Mouse (Mus musculus) MEL-GATA-1-ER (cell line): ENCODE data around the gene Msi2.

Source experiments
- DNase-seq: peaks from one replicate; pipeline ENCODE4 v3.0.0-alpha.2; 2012; ENCODE audit warnings: low read depth; ENCODE audit errors: extremely low read depth

The Msi2 gene

DNA sequence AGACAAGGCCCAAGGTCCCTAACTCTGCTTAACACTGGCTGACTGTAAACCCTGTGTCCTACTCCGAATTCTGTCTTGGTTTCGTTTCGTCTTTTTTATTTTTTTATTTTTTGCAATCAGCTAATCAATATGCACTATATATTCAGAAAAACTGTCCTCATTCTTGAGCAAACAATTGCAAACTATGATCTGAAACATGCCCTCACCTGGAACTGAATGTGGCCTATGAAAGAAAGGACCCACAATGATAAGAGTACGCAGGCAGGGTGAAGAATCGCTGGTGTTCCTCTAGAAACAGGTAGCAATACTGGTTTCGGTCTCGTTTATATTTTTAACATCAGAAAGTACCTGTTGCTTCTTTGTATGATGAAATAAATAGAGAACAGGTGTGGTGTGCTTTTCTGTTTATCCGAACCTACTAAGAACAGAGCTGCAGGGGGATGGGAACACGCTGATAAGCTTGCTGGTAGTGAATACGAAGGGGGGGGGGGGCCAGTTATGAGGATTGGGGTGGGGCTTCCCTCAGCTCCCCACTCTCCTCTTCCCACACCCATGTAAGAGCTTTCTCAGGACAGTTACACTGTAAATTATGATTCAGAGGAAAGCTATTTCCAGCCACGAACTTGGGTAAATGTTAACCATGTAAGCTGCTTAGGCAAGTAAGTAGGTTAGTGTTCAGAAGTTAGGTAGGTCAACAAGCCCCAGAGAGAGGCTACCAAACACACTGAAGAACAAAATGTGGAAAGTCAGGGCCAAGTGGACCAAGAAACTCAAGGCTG is 103.6 kb downstream of the Msi2 start:
- no peak for DNase-seq

DNA sequence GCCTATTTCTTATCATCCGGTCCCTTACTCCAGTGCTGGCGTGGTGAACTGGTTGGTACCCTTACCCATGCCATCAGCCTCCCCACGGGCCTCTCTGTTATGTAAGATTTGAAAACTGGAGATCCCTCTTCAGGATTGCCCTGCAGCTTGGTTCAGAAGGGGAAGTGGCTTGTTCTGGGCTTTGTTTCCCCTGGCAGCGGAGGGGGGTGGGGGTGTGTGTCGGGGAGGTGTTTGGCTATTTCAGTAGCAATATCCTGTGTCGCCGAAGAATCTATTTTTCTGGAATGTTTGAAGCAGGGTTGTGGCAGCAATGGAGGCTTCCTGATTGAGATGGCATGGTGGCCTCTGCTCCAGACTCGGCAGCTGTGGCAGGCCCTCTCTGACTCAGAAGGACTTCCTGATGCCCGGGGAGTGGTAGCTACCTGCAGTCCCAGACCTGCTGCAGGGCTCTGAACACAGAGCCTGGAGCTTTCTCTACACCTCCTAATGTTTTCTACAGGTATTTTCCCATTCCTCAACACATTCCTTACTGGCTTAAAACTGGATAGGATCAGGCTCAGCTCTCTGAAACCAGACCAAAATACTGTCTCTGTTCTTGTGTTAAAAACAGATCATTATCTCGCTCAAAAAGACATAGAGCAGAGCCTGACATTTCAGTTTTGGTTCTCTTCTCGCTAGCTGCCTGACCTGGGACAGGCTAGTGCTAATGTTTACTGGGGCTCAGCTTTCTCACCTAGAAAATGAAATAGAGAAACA is 104.4 kb downstream of the Msi2 start:
- no peak for DNase-seq

DNA sequence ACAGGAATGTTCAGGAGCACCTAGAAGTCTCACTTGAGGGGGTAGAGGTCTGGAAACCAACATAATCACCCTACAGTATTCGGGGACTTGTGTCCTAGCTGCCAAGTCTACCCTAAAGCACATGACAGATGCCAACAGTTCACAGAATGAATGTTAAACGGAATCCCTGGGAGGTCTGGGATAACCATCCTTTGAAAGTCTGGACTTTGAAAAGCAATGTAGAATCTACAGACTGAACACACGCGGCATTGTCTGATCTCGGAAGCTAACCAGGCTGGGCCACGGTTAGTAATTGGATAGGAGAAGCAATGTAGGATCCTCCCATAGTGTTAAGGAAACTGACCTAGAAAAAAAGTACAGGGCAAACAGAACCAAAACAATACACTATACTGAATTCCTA is 105.3 kb downstream of the Msi2 start:
- no peak for DNase-seq

DNA sequence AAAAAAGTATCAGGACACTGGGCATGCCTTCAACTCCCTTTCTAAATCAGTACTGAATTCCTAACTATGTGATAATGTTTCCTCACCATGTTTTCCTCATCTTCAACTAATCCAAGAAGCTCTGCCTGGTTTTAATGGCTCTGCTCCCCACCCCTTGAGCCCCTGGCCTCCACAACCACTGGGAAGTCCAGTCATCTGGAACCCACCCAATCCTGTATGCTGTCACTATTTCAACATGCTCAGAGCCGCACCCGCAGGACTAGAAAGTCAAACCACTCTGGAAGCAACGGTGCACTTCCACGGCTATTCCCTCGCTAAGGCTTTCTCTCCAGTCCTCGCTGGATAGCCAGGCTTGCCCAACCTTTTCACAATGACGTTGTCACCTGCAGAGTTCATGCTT is 106.2 kb downstream of the Msi2 start:
- no peak for DNase-seq

DNA sequence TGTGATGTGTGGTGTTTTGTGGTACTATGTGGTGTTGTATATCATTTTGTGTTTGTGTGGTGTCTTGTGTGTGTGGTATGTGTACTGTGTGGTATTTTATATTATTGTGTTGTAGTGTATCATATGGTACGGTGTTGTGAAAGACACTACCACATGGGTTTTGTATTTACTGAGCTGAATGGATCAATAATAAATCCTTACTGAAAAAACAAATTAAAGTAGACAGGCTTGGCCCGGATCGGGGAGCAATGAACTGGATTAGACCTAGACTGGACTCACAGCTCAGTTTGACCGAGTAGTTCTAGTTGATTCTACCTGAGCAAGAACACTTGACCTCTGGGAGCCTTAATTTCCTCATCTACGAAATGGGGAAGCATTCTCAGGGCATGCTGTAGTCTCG is 107.5 kb downstream of the Msi2 start:
- DNase-seq = no peak

DNA sequence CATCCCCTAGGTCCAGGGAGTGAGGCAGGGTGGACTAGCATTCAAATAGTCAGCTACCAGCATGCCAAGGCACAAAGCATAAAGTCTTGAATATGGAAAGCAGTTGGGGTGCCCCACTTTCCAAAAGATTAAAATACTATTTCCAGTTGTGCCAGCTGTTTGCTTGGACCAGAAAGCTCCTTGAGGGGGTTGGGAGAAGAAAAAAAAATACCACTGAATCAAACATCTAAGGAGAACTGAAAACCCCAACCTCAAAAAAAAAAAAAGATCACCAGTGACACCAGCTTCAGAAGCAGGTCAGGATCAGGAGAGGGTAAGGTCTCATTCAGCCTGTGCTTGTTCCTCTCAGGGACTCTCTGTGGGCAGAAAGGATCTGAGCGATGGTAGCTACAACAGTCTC is 108.2 kb downstream of the Msi2 start:
- no peak for DNase-seq

DNA sequence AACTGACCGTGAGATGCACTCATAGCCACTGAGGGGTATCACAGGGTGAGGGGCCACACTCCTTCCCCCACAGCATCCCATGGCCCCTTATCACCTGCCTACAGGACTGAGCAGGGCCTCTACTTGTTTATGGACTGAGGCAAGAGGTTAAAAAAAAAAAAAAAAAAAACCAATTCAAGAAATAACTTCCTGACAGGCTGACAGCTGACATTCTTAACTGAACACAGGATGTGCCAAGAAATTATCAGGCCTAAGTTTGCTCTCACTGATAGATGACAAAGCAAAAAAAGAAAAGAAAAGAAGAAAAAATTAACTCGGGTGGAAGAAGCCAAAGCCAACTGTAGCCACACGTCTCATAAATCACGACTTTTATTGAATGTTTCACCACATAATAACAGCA is 109.7 kb downstream of the Msi2 start:
- DNase-seq = no peak

DNA sequence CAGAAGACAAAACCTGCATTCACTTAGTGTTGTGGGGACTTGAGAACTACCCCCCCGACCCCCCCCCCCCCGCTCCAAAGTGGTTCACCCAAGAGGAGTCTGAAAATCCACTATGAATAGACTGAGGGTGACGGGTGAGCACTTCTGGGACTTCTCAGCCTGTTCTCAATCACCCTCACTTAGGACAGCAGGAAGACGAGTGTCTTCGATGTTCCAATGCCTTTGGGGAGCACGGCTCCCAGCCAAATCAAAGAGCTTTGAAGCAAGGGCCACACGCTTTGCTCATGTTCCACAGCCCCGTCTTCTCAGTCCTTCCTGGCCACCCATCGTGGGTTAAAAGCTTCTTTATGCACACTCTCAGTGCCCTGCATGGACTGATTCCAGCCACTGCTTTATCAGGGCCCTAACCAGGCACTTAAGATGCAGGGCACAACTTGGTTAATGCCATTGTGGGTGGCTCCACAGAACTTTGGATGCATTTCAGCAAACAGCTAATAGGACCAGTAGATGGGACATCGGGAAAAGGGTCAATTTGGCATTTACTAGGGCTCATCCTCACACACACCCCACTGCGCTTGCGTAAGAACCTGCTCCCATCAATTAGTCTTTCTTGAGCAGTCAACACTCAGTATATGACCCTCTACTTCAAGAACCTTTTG is 110.5 kb downstream of the Msi2 start:
- no peak for DNase-seq

DNA sequence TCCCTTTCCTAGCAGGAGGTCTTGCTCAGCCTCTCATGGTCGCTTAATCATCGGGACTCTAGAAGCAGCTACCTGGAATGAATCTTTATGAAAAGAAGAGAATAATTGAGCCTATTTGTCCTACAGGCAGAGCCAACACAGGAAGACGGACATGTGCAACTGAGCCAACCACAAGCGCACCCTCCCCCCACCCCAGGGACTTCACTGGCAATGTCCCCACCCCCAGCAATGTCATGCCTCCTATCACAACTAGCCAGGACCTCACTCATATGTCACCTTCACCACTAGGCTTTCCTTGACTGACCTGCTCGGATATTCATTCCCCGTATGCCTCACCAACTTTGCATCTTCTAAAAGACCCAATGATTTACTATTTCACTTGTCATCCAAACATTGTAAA is 112.5 kb downstream of the Msi2 start:
- no peak for DNase-seq

DNA sequence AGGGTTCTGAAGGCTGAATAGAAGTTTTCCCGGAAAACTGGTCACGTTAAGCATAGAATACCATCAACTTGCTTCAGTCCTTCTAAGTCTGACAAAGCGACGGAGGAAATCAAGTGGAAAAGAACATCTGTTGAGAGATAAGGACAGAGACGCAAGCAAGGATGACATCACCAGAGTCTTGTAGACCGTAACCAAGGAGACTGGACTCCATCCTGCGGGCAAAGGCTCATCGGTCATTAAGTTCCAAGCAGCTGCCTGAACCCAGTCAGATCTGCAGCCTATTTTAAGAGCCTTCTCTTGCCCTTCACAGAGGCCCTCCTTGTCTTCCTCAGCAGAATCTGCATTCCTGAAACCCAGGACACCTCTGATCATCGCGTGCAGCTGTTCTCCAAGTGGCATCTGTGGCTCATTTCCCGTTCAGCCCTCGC is 113.2 kb downstream of the Msi2 start:
- no peak for DNase-seq

DNA sequence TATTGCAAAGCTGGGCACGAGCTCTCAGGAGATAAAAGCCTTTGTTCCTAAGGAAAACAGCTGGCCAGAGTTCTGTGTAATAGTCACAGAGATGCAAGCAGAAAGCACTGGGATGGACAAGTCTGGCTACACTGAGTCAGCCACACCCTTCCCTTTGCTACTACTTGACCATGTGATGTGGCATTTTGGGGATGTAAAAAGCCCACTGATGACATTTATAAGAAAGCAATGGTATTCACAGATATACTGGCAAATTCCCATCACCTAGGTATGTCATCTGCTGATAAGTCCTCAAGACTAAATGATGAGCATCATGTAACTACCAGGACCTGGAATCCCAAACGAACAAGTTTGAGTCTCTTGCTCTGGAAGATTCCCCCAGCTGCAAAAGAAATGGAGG is 113.7 kb downstream of the Msi2 start:
- no peak for DNase-seq

DNA sequence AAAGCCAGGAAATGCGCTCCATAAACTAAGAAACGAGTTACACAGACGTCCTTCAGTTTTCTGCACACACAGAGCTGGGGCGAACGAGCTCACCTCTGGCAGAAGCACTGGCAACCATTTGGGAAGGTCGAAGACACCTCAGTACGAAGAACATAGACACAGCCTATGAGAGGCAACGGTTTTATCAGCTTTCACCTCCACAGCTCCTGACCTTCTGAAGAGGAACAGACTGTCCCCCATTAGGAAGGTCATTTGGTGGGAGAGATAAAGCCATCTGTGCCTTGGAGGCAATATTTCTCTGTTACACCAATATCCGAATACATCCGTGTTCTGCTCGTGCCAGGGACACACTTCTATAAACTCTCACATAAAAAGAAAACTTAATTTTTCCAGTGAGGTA is 114.9 kb downstream of the Msi2 start:
- DNase-seq = no peak

DNA sequence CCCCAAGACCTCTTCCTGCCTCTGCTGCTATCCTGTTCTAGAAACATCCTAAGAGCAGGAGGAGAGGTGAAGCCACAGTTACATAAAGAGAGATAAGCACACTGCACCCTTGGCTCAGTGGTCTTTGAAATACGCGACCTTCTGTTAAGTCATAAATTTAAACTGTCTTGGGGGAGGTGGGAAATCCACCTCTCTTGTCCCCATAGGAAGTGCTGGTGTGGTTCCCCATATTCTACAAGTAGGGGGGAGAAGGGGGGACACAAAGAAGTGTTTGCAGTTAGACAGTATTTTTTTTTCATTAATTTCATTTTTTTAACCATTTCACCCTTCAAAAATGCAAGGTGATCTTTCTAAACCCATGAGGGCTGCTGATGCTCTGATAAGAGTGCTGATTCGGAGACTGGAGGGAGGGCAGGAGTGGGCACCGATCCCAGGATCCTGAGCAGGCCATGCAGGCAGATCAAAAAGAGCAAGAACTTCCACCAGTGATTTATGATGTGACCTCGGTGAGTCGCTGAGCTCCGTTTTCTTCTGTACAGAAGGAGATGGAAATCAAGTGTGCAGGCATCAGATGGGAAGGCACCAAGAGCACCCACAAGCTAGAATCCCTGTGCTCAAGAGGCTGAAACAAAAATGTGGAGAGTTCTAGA is 115.7 kb downstream of the Msi2 start:
- no peak for DNase-seq

DNA sequence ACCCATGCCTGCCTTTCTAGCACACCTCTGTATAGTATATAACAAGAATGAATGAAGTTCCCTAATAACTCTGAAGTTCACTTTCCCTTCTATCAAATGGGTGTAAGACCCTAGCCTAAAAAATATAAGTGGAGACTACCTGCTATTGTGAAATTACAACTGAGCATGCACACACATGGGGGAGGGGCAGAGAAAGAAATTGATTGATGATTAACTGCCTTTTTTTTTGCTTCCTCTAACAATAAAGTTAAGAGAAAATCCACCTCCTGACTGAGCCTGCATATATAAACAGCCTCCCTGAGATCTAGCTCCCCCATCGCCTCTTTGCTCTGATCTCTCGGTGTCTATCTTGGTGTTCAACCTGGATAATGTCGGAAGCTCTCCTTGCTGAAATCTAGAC is 118.1 kb downstream of the Msi2 start:
- DNase-seq = no peak

DNA sequence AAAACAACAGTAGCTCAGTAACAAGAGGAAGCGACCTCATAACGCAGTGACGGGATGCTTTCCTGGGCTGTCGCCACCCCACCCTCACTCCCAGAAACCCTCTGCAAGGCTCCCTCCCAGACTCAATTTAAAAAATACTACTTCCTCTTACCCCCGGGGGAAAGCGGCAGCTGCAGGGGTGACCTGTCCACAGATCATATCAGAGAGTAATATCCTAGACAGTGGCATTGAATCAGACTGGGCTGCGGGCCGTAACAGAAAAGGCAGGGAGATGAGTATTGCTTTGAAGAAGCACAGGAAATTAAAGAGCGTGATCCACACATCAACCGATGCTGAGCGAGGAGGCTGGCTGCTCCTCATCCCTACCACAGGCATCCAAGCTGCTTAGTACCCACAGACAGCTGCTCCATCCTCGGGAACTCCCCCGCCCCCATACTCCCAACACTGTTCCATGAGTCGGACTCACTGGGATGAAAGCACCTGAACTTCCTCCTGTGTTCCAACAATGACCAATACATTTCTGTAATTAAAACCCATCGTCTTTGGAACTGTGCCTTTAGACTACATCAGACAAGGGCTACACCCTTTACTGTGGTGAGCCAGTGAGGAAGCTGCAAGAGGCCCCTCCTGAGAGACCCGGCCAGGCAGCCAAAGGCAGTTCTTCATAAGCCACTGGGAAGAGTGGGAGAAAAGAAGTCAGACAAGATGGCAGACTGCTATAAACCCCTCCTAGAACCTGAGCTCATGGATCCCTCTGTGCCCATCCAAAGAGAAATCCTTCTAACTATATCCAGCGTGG is 118.8 kb downstream of the Msi2 start:
- peak; percentile 65 for DNase-seq

DNA sequence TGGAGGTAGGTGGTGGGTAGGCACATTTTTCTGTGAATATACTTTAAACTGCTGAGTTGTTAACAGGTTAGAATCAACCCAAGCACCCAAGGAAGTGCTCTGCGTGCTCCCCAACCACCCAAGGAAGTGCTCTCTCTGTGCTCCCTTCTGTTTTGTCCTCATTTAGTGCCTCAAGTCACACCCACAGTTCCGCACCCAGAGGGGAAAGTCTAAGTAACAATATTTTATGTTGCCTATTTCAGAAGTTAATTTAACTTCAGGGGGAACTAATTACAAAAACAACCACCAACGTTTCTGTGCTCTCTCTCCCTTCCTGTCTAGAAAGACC is 119.5 kb downstream of the Msi2 start:
- no peak for DNase-seq

DNA sequence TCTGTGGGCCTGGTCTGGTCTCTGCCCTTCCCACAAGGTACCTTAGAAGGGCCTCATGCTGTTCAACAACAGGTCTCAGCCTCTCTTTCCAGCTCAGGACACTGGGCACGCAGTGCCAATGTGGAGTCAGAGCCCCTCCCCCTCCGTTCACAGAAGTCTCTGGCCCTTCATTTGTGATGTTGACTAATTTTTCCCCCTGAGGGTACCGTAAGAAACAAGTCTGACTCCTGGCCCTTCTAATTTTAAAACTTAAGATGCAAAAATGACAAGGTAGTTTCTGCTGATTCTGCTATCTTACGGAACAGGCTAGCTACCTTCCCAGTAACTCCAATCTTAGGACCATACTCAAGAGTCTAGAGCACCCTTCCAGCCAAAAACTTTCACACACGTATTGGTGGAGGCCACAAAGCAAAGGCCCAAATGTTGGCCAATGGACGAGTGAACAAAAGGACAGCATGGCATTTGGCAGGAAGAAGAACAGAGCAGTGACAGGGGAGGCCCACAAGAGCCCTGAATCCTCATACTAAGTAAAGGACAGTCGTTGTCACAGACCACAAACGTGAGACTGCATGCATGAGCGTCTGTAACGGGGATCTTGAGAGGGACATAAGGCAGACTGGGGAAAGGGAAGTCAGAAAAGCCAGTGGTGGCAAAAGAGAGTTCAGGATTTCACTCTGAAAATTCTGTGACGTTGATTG is 120.0 kb downstream of the Msi2 start:
- DNase-seq = no peak

DNA sequence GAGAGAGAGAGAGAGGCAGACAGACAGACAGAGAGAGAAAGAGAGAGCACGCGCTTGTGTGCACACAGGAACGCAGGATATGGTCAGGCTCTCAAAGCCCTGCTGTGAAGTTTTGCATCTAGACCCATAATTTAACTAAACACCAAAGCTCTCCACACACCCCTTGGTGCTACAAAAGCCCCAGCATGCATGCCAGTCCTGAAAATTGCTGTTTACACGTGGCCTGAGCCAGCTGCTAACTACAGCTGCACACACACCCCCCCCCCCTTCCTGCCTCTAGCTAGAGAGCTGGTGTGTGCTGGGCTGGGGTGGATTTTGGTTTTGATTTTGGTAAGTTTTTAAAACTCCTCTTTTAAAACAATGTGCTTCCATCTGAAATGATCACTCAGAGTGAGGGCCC is 122.7 kb downstream of the Msi2 start:
- no peak for DNase-seq

DNA sequence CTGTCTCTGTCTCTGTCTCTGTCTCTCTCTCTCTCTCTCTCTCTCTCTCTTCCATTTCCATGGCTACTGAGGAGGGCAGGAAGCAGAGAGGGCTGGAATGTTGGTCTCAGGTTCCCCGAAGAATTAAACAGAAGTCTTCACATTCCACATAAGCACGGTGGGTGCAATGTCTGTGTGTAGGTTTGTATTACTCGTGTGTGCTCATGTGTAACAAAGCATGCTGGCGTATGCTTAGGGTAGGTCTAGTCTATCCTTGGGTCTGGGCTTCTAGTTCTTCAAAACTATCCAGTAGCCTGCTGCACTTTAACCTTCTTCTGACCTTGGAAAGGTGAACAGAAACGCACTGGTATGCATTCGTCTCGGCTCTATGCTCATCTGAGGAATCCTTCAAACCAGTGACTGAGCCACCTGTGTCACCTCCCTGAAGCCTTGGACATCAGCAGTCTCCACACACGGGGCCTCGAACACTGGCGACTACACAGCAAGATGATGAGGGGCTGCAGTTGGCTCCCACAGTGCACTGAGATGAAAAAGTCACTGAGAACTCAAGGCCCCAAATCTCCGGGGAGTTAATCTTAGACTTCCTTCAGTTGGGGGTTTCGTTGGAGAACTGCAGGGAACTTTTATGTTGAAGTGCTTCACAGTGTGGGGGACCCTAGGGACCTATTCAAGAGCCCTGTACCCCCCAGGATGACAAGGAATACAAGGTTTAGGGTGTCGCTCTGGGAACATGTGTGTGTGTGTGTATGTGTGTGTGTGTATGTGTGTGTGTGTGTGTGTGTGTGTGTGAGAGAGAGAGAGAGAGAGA is 123.3 kb downstream of the Msi2 start:
- DNase-seq = no peak

DNA sequence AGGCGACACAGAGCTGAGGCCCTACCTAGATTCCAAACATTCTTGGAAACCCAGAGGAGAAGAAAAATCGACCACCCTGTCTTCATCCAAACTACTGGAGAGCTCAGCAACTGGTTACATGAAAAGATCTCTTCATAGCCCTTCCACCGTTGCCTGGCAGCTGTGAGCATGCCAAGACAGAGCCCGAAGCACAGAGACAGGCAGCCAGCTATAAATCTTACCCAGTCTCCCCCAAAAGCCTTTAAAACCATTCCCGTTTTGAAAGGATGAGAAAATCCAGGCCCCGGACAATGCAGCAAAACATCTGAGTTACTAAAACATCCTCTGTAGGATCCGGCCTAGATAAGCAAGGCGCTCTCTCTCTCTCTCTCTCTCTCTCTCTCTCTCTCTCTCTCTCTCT is 124.3 kb downstream of the Msi2 start:
- DNase-seq = no peak
